Mouse (Mus musculus): ENCODE data around the gene Cfap74. TPM values are rescaled to one million over a fixed set of nuclear protein-coding genes. Genes with fewer than 3 reads are reported as not detected.
"Not testable (repeated sequence)": the region's sequence is repeated elsewhere in the genome, so short reads cannot be mapped to it uniquely, and the experiment has no call there.

Cfap74 gene
- total RNA-seq, 2 experiments from 2014 or later, result 1.2 TPM

DNA sequence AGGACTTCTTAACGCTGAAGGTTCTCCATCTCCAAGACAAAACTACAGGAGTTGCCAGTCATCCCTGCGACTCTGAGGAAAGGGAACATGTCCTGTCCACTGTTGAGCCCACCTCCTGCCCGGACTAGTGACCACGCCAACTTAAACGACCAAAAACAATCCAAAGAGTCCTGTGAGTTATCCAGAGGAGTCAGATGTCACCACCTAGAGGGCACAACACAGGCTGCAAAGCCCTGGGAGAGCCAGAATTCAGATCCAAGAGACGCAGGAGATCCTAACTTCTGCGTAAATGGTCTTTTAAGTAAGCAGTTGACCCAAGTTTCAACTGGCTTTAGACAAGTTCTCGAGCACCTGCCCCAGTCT, 314 bp upstream of the Cfap74 start:
- no peak for DNase-seq

DNA sequence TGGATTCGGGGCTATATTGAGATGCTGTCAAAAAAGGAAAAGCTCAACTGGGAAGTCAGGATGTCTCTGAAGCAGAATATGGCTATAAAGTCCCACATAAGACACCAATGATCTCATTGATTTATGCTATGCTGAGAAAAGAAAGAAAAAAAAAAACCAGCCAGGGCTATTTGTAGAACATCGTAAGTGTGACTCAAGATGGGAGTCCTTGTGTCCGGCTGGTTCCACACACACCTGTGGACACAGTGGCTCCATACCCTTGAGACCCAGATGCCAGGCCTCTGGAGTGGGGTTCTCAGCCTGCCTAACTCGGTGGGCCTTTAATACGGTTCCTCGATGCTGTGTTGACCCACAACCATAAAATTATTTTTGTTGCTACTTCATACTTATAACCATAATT, 3.1 kb downstream of the Cfap74 start:
- no peak for DNase-seq

DNA sequence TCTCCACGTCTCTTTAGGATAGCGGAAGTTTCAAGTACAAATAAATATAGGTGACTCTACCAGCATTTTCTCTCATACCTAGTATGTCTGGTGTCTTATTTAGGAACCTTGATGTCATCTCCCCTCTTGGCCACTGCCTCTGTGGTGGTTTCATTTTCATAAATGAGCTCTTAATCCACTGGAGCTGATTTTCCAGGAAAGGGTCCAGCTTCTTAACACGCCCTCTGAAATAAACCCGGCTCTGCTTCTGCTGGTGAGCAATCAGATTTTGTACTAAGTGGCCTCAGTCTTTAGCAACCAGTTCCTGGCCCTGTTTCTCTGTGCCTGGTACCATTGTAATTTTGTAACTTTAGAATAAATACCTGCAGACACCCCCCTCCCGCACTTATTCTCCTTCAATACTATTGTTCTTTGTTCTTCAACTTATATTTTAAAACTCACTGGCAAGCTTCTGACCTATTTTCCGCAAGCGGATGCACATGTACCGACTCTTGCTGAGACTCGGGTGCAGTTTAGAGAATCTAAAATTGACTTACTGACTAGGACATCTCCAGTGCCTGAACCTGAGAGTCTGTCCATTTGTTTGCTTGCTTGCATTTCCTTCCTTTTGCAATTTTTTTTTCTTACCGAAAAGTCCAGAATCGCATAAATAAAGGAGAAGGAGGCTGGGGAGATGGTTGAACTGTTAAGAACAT, 4.8 kb downstream of the Cfap74 start:
- no peak for DNase-seq

DNA sequence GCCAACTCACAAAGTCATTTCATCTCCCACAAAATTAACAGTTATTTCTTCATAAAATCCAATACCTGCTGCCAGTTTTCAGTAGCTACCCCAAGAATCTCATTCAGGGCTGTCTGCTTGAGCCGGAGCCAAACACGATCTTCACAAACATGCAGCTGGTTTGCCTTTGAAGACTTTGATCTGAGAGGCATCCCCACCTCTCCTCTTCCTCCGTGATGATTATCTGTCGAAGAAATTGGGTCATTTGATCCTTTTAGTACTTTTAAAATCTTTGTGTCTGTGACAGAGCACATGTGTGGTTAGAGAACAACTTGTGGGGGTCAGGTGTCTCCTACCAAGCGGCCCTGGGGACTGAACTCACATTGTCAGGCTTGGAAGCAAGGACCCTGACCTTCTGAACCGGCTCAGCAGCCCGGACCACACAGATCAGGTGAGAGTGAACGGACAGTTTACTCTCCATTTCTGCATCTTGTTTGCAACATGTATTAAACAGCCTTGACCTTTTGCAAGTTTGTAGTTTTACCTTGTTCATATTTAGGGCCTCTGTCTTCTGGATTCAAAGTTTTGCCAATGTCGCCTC, 5.8 kb downstream of the Cfap74 start:
- DNase-seq, result no peak

DNA sequence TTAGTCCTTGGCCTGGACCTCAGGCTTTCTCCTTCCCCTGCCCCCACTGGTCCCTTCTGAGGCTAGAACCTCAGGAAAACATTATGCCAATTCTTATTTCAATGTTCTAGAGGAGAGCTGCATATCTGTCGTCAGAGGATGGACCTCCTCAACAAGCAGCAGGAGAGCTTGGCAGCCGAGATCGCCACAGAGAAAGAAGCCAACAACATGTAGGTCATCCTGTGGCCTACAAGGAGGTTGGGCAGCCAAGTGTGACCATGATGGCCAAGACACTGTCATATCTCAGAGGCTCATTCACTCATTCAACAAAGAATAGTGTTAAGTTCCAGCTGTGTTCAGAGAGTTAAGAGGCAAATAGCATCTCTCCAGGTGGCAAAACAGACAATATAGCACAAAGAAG, 11.1 kb downstream of the Cfap74 start:
- no peak for DNase-seq

DNA sequence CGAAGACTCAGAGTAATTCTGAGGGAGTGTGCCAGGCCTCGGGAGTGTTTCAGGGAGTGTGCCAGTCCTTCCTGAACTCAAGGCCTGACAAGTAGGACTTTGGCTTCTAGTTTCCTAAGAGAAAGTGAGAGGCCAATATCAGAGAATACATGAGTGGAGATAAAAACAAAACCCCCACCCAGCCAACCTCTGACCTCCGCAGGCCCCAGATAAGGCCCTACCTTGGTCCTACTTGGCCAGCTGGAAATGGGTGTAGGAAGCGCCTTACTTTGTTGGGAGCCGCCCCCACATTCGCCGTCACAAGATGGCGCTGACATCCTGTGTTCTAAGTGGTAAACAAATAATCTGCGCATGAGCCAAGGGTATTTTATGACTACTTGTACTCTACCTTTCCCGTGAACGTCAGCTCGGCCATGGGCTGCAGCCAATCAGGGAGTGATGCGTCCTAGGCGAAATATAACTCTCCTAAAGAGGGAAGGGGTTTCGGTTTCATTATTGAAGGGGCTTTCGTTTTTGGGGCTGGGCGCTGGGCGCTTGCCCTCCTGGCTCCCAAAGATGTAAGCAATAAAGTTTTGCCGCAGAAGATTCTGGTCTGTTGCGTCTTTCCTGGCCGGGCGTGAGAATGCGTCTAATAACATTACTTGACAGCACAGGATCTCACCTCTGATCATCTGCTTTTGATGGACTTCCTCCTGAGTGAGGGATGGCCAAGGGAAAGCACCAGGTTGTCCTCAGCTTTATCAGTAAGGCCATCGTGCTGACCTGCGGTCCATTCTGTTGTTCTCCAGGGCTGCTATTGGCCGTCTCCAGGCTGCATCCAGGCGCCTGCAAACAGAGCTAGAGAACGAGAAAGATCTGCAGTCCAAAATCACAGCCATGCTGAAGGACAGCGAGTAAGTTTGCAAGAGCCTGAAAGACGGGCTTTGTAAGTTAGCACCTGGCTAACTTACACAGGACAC, 12.7 kb downstream of the Cfap74 start:
- DNase-seq, result not testable (repeated sequence)

DNA sequence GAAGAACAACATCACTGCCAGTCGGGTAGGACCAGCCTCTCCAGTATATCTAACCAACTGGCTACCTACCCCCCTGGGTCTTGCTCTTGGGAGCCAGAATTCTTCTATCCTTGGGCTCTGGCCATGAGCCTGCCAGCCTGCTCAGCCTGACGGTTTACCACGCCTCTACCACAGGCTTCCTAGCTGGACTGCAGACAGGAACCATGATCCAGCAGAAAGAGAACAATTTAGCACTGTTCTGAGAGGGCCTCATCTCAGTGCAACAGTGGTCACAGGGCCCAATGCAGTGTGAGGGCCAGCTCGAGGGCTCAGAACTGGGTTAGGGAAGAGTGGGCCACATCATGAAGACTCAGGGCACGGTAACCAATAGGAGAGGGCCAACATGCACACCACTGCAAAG, 15.0 kb downstream of the Cfap74 start:
- DNase-seq, result no peak

DNA sequence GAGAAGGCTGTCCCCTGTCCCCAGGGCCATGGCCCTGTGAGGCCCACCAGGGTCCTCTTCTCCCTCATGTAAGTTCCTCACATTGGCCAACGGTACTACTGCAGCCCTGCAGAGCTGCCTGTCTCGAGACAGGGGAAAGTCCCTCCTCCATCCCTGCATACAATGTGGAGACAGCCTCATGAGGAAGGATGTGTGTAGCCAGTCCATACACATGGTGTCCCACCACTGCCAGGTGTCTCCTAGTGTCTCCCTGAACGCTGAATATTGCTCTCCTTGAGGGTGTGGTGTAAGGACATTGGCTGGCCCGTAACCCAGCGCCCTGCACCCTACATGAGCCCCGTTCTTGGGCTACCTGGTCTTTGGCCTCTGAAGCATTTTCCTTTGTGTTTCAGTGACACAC, 17.3 kb downstream of the Cfap74 start:
- DNase-seq, result no peak

DNA sequence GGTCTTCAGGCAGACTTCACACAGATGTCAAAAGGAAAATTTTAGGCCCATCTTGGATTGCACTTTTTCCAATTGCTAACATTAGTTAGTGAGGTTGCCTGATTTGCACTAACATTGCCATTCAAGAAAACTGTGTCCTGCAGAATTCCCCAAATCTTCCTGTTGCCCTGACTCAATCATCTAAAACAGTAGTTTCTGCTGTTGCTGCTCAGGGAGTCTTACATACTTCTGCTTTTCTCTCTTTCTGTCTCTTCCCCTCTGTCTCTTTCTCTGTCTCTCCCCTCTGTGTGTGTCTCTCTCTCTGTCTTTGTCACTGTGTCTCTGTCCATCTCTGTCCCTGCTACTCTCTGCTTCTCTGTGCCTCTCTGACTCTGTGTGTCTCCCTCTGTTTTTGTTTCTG, 19.5 kb downstream of the Cfap74 start:
- DNase-seq, result no peak

DNA sequence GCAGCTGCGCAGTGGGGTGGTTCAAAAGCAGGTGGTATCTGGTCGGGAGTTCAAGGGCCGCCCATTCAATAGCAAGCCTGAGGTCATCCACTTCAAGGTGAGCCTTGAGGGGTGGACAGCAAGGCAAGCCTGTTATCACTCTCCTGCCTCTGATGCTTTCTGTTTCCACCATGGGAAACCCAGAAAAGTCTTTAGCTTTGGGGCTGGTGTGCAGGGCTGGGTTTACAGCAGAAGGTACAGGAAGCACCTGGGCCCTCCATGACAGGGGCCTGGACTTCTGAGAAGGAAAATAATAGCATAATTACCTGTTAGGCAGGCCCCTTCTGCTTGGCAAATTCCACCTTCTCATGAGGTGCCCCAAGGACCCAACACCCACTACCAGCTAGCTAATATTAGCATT, 20.2 kb downstream of the Cfap74 start:
- no peak for DNase-seq

DNA sequence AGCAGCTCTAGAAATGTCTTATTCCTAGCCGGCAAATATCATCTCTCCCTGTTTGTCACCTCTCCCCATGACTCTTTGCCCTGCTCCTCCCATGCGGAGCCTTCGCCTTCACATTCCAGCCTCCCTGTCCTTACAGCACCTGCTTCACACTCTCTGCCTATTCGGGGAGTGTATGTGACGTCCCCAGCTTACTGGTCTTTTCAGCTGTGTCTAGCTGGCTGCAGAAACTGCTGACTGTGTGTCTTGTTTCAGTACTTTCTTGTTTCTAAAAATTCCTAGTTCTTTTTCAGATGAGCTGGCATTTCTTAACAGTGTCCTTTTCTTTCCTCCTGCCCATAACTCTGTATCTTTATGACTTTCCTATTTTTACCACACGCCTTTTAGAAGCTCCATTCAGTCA, 23.4 kb downstream of the Cfap74 start:
- DNase-seq, result no peak

DNA sequence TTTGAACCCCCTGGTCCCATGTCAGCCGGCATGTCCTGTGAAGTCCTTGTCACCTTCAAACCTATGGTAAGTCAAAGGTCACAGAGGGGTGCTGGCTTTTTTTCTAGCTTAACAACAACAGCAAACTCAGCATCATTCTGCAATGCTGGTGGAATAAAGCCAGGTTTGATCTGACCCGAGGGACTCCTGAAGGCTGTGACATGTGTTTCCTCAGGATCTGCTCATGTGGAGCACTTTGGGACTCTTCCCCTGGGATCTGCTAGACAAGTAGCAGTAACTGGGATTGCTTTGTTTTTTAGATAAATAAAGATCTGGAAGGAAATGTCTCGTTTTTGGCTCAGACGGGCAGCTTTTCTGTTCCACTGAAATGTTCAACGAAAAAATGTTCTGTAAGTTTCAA, 25.0 kb downstream of the Cfap74 start:
- DNase-seq, result no peak

DNA sequence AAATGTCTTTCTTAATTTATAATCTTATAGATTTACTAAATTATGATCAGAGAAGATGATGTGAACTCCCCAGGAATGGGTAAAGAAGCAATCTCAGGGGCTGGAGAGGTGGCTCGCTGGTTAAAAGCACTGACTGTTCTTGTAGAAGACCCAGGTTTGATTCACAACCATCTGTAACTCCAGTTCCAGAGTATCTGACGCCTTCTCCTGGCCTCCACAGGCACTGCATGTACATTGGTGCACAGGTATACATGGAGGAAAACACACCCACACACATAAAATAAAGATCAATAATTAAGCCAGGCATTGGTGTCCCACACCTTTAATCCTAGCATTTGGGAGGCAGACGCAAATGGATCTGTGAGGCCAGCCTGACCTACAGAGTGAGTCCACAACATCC, 33.8 kb downstream of the Cfap74 start:
- no peak for DNase-seq

DNA sequence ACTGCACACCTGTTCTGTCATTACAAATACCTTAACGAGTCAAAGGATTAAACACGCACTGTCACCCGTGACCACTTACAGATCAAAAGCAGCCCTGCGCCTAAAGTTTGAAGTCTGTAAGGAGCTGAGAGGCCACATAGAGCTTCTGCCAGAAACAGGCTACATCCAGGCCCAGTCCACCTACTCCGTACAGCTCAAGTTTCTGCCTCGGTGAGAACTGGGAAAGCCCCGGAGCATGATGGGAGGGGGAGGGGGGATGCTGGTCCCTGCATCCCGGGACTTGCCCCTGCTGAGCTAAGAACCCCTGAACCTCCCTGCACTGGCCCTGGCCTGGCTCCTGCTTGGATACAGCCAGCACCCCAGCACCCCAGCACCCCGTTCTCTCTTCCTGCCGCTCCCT, 42.6 kb downstream of the Cfap74 start:
- no peak for DNase-seq

DNA sequence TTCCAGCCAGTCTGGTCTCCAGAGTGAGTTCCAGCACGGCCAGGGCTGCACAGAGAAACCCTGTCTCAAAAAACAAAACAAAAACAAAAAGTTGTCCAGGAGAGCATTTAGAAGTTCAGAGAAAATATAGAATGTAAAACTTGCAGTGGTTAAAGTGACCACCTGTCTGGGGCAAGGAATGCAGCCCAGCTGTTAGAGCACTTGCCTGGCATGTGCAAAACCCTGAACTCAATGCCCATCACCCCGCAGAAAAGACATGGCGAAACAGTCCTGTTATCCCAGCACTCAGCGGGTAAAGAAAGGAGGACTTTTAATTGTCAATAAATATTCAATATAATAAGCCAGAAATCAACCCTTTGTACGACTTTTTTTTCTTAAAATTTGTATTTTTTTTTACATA, 49.6 kb downstream of the Cfap74 start:
- no peak for DNase-seq

DNA sequence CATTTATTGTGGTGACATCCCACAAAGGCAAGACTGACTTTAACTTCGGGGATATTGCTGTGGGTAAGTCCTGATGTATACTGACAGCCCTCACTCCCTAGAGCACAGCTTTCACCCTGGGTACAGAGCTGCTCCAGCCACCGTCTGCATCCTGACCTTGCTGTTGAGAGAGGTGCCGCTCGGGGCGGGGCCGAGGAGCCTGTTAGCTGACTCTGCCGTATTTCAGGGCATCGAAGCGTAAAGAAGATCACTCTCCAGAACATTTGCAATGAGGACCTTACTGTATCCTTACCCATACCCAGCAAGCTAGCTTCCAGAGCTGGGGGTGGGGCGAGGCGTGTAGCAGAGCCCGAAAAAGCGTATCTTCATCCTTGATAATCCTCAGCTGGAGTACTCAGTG, 54.1 kb downstream of the Cfap74 start:
- DNase-seq, result no peak

DNA sequence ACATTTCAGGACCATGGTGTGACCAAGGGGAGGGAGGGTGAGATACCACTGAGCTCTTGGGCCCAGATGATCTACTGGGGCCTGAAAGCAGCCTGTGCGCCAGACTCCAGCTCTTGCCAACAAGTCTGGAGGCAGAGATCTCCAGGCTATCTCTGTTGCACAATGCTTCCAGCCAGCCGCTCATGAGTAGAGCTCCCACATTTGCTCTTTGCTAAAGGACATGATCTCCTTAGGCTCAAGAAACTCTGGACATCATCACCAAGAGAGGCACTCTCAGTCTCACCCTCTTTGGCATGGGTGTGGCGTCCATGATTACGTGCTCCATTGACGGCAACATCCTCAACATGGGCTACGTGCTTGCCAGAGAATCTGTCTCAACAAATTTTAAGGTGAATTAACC, 54.6 kb downstream of the Cfap74 start:
- no peak for DNase-seq

DNA sequence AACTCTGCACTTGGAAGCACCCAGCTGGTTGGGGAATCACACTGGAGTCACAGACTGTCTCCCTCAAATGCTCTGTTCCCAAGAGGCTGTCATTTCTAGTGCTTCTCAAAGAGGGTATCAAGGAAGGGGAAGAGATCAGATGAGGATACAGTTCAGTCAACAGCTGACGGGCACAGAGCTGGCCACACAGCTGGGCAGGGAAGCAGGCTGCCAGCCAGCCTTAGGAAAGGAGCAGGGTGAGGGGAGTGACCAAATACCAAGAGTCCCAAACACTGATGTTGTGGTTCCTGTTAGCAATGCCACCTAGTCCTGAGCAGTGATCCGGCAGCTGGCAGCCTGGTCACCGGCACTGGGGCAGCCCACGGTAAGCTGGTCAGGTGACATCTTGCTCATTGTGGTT, 55.1 kb downstream of the Cfap74 start:
- no peak for DNase-seq

DNA sequence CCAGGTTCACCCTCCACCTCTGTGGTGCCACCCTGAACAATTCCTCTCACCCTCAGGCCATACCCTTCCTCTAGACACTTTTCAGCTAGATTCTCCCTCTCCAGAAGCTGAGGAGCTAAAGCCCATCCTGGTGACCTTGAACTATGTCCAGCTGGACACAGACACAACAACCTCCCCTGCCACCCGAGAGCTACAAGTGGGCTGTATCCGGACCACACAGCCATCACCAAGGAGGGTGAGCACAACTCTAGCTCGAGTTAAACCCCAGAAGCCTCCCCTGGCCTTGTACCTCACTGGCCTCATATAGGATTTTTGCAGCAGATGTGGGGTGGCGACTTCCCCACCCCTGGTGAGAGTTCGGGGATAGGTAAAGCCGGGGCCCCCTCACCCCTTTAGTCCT, 56.6 kb downstream of the Cfap74 start:
- no peak for DNase-seq

DNA sequence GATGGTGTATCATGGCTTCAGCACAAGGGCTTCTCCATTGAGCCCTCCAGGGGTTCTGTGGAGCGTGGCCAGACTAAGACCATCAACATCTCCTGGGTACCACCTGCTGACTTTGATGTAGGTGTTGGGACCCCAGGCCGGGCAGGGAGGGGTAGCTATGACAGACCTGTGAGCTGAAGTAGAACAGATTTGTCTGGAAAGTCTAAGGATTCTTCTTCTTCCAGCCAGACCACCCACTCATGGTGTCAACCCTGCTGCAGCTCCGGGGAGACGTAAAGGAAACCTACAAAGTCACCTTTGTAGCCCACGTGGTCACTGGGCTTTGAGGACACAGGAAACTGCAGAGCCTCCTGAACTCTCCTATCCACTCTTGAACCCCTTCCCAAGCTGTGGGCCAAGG, 57.1 kb downstream of the Cfap74 start:
- DNase-seq, result no peak

DNA sequence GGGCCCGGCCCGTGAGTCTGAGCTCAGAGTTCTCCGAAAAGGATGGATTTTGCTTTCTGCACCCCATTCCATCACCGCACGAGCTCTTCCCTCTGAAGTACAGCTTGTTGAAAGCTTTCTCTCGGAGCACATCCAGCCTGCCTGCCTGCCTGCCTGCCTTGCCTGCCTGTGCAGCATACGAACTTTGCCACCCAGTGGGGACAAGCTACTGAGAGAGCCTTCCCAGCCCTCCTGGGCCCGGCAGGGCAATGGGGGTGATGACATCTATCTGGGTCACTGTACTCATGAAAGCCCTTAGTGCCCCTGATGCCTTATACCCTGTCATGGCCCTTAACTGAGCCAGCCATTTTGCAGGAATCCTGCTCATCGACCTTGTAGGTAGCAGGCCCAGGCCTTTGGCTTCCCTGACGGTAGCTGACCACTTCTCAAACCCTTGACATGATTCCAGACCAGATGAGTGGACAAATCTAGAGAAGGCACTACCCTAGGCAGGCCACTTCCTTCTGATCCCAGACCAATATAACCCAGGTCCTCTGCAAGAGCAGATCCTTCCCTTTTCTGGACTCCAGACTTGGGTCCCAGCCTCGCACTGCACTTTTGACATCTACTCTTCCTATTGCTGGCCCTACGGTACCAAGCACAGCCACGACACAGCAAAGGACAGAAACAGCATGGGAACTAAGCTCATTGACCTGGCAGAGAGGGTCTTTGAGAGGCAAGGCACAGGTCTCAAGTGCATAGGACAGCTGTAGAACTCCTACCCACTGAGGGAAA, 58.4 kb downstream of the Cfap74 start:
- no peak for DNase-seq

DNA sequence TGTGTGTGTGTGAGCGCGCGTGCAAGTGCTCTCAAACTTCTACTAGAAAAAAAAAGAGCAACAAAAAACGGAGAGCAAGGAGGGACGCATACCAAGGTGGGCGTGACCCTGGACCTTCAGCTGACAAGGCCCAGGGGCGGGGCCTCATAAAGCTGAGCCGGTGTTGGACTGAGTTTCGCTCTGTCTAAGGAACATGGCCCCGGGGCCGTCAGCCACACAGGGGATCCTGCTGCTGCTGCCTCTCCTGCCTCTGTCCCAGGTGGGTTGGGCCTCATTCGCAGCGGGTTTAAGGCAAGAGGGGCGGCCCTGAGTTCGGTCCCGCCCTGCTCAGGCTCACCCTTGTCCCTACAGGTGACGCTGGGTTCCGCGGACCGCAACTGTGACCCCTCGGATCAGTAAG, 60.0 kb downstream of the Cfap74 start, which contains the start of gene Tmem52:
Gene Tmem52 (plus strand): TSS at position 163 of the 400 bp plus-strand sequence.
- DNase-seq, result peak; percentile 68

All from gastrocnemius, postnatal 10 days (tissue).